ENCODE assay signal across 37 mouse cellular contexts in genomic region chr3:101265561-101266091, GRCm38 (mm10). TPM values are rescaled to one million over a fixed set of nuclear protein-coding genes. Genes with fewer than 3 reads are reported as not detected.
DNase-seq lines count a peak whose midpoint lies in the region; ATAC-seq and TF ChIP-seq lines count a peak whose summit lies in the region.
"Had no signal": no experiment of that assay in that cellular context is flagged by ENCODE, and none has a peak within 500 bp of the region (broad histone marks: within the 10 kb centered on the region; RNA-seq: fewer than 3 reads in every experiment).

No protein-coding gene starts in this region.

- peaks cover 1% of the 10 kb centered on the region; the same call in 1 of the 2 replicates for H3K4me1 ChIP-seq in bone marrow, adult 2 months (ENCODE audit: control insufficient read depth, insufficient read depth, low read length)
- H3K4me1 ChIP-seq: forebrain, embryonic 10.5 days; heart, embryonic 12.5 days; hindbrain, embryonic 15.5 days; intestine, embryonic 15.5 days; limb, embryonic 13.5 days; lung, embryonic 15.5 days had no signal

- TF ChIP-seq POLR2A in bone marrow, adult 2 months (IDR thresholded peaks at IDR 0.05; ENCODE audit: borderline replicate concordance, control insufficient read depth, low read depth, low read length), result no peak

- TF ChIP-seq CTCF in bone marrow, adult 2 months (IDR thresholded peaks at IDR 0.05; ENCODE audit: control insufficient read depth, insufficient read depth, low read length), result no peak

- H3K4me3 ChIP-seq in bone marrow, adult 2 months (replicated peaks; ENCODE audit: control insufficient read depth, low read depth, low read length), result no peak overlapping the region
- H3K4me3 ChIP-seq: embryonic facial prominence, embryonic 13.5 days; forebrain, embryonic 10.5 days; gastrocnemius, adult 2 months; heart, adult 2 months; heart, embryonic 12.5 days; hindbrain, embryonic 15.5 days; intestine, embryonic 15.5 days; left cerebral cortex, adult 2 months; limb, embryonic 13.5 days; lung, embryonic 15.5 days had no signal

- ATAC-seq in megakaryocyte, adult 5-6 weeks (ENCODE audit: poor library complexity, severe bottlenecking), result 0 out of 2 replicates have a peak, but pooled peaks have one; percentile 10
- ATAC-seq: forebrain, embryonic 16.5 days; intestine, embryonic 15.5 days; midbrain, embryonic 16.5 days had no signal

- peak overlapping the region; percentile 71 for H3K27ac ChIP-seq in bone marrow, adult 2 months (ENCODE audit: control insufficient read depth, insufficient read depth, low read depth, low read length, poor library complexity)
- H3K27ac ChIP-seq: embryonic facial prominence, embryonic 13.5 days; forebrain, embryonic 10.5 days; gastrocnemius, adult 2 months; heart, adult 2 months; hindbrain, embryonic 15.5 days; intestine, embryonic 15.5 days; left cerebral cortex, adult 2 months; limb, embryonic 13.5 days; lung, embryonic 15.5 days had no signal

- under 1% methylated on average over 3 of the region's 3 CpGs for WGBS in bone marrow, adult 2 months

- DNase-seq in CD4-positive helper T cell, adult 2 months (ENCODE audit: low read depth, low spot score), result peak; percentile 63
- peak; percentile 54 for DNase-seq in thymus, postnatal 14 days
- DNase-seq in right cerebral cortex, adult 18-20 months, result no peak
- DNase-seq in ovary, adult 18-20 months (ENCODE audit: low spot score), result no peak
- DNase-seq in adrenal gland, postnatal 25 days, result no peak
- DNase-seq in kidney, postnatal 10 days, result no peak
- DNase-seq: adrenal gland, adult 2 months; cerebellum, adult 11-12 months; cerebellum, adult 9-11 months; gastrocnemius, adult 2 months; gastrocnemius, postnatal 36 days; heart, adult 2 months; kidney, adult 2 months; kidney, postnatal 25 days; retina, postnatal 1 day; right cerebral cortex, postnatal 25 days; spleen, adult 18-20 months had no signal

RNA-seq across cellular contexts. Expression of gene Cd2, which starts 22.1 kb away (rescaled TPM):
- polyA plus RNA-seq in bone marrow, adult 2 months (2011; ENCODE audit: insufficient read depth, insufficient read length, low replicate concordance, missing spikeins), result 10.9 and 29.0 TPM in 2 replicates
- 3.1 and 3.2 TPM in 2 replicates for total RNA-seq in megakaryocyte, adult 5-6 weeks (2015)
- 6.6 and 7.3 TPM in 2 replicates for total RNA-seq in megakaryocyte, adult 5-6 weeks (2017)
- total RNA-seq in adrenal gland, postnatal 25 days (2021), result 0.33 TPM in 1 of 2 replicates, not detected in the other
- total RNA-seq: gastrocnemius, adult 2 months; layer of hippocampus, adult 18-20 months; layer of hippocampus, postnatal 10 days; left cerebral cortex, adult 2 months; left cerebral cortex, postnatal 36 days; megakaryocyte progenitor cell, adult 5-6 weeks had no signal
- polyA plus RNA-seq: embryonic facial prominence, embryonic 13.5 days; forebrain, embryonic 10.5 days; heart, embryonic 12.5 days; heart, postnatal 0 days; hindbrain, embryonic 15.5 days; limb, embryonic 13.5 days; liver, embryonic 11.5 days; midbrain, embryonic 11.5 days; midbrain, embryonic 16.5 days; stomach, embryonic 14.5 days had no signal

Comparison
In these comparisons a context has a peak if more than half of its experiments do, and no peak if none do; other contexts are left out.
1. DNase-seq: peak in CD4-positive helper T cell, adult 2 months (single experiment) and thymus, postnatal 14 days (single experiment); none in right cerebral cortex, adult 18-20 months (single experiment), ovary, adult 18-20 months (single experiment), adrenal gland, postnatal 25 days (single experiment) and kidney, postnatal 10 days (single experiment).